Mouse (Mus musculus): Measurements from ENCODE around the gene Smagp. TPM values are rescaled to one million over a fixed set of nuclear protein-coding genes. Genes with fewer than 3 reads are reported as not detected.

Smagp gene
- polyA plus RNA-seq (2012; rRNA removed) = 3.6 and 4.2 TPM in 2 replicates

DNA sequence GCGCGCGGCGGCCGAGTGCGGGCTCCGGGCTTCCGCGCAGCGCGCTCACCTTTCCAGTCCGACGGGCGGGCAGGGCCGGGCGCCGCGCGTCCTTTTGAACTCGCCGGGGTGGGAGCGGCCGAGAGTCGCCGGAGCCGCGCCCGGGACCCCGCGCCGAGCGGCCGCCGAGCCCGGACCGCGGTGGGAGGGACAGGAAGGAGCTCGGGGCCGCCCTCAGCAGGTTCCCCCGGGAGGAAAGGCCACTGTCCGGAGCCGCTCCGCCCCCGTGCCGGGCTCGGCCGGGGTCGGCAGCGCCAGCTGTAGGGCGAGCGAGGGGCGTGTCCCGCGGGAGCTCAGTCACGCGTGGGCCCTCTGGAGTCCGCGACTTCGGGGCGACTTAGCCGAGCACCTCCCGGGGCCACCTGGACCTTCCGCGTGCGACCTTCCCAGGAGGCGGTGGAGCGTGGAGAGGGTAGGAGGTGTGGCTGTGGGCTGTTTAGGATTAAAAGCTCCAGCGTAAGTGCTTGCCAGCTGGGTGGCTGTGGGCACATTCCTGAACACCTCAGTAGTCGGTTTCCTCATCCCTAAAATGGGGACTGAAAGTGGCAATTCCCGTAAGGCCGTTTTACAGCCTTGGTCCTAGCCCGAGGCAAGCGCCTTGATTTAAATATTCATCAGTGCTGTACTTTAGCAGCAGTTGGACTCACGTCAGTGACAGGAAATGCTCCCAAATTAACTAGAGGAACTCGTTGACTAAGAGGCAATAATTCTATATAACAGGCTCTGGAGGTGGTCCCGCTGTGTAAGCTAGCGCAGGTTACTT lies at the start of gene Smagp:
Gene Smagp (minus strand): TSS at position 241 of the 802 bp plus-strand sequence.

DNA sequence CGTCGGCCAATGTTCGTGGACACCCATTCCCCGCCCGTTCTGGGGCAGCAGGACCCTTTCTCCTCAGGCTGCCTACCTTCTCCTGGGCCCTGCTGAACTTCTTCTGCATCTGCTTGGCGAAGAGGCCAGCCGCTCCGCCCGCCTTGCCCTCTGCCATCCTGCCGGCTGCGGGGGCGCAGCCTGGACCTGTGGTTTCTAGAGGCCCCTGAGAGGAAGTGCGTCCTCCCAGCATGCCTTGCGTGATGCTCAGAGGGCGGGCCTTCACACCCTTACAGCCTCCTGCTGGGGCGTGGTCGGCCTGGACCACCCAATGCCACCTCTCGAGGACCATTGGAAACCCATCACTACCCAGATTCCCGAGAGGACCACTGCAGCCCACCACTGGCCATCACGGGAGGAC lies 32.6 kb upstream of the Smagp start, which contains the start of gene Bin2:
Gene Bin2 (minus strand): TSS at position 217 of the 400 bp plus-strand sequence.

DNA sequence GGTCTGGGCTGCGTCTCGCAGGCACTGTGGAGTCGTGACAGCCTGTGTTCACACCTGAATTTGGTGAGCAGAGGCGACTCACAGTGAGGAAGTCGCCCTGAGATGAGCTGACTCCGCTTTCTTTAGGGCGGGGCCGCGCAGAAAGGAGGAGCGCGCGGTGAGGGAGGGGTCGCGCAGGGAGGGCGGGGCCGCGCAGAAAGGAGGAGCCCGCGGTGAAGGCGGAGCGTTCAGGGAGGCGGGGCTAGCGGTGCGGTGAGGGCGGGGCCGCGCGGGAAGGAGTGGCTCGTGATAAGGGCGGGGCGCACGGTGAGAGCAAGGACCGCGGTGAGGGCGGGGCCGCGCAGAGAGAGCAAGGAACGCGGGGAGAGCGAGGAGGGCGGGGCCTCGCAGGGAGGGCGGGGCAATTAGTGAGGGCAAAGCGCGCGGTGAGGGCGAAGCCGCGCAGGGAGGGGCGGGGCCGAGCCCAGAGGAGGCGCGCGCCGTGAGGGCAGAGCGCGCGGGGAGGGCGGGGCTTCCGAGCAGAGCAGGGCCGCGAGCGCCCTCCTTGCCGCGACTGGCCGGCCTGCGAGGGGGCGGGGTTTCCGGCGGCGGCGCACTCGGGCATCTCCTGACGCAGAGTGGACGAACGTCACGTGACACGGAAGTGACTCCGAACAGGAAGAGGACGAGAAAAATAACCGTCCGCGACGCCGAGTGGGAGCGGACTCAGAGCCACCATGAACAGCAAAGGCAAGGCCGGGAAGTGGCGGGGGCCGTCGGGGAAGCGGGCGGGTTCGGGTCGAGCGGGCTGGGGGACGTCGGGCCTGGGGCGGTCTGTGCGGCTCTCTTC lies 21.5 kb downstream of the Smagp start, which contains the start of gene Dazap2:
Gene Dazap2 (plus strand): TSS at position 354 of the 829 bp plus-strand sequence.

DNA sequence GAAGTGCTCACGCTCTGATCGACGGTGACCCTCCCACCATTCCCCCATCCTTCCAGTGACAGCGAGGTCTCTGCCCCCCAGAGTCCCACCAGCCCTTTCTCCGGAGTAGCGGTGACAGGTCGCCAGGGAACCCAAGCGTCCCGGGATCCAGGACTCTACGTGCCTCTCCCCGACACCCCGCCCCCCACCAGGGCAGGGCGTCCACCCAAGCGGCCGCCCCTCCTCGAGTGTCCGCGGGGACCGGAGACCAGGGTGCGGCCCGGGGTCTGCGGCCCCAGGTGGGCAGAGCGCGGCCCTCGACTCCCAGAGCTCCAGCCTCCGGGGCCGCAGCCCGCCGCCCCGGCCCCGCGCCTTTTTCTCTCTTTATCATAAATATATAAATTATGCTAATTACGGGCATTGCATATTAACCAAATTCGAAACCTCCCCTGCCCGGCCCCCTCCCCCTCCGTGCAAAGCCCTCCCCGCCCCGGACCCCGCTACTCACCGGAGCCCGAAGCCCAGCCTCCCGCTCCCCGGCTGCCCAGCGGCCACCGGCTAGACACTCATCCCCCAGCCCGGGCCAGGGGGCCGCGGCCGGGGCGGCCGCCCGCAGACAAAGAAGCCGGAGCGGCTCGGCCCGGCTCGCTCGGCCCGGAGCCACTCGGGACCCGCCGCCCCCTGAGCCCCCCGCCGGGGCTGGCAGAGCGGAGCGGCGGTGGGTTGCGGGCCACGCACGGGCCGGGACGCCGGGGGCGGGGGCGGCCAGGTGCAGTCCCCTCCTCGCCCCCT lies 37.3 kb downstream of the Smagp start, which contains the start of gene Pou6f1:
Gene Pou6f1 (minus strand): TSS at position 709 of the 771 bp plus-strand sequence.

Other genes starting within 250 kb of the Smagp start
- 0.03 TPM in 1 of 2 replicates, not detected in the other for gene Gm5475, start 214.8 kb downstream of the Smagp start, polyA plus RNA-seq (2012; rRNA removed)
- 43.8 and 44.8 TPM in 2 replicates for gene Slc11a2, start 211.9 kb downstream of the Smagp start, polyA plus RNA-seq (2012; rRNA removed)
- gene Letmd1, start 167.9 kb downstream of the Smagp start, polyA plus RNA-seq (2012; rRNA removed) = 82.2 and 85.7 TPM in 2 replicates
- gene Csrnp2, start 141.5 kb downstream of the Smagp start, polyA plus RNA-seq (2012; rRNA removed) = 36.0 and 37.7 TPM in 2 replicates
- 26.2 and 26.5 TPM in 2 replicates for gene Tfcp2, start 84.9 kb downstream of the Smagp start, polyA plus RNA-seq (2012; rRNA removed)
- gene Pou6f1, start 37.0 kb downstream of the Smagp start, polyA plus RNA-seq (2012; rRNA removed) = 69.9 and 81.7 TPM in 2 replicates
- gene Dazap2, start 21.6 kb downstream of the Smagp start, polyA plus RNA-seq (2012; rRNA removed) = 114 and 118 TPM in 2 replicates
- gene Bin2, start 32.6 kb upstream of the Smagp start, polyA plus RNA-seq (2012; rRNA removed) = 0.82 and 1.2 TPM in 2 replicates
- gene Cela1, start 51.0 kb upstream of the Smagp start, polyA plus RNA-seq (2012; rRNA removed) = 0.52 and 0.54 TPM in 2 replicates
- gene Galnt6, start 92.4 kb upstream of the Smagp start, polyA plus RNA-seq (2012; rRNA removed) = 0.19 and 0.37 TPM in 2 replicates
- gene Slc4a8, start 124.8 kb upstream of the Smagp start, polyA plus RNA-seq (2012; rRNA removed) = 25.9 and 27.3 TPM in 2 replicates
- 38.5 and 40.6 TPM in 2 replicates for gene Scn8a, start 232.9 kb upstream of the Smagp start, polyA plus RNA-seq (2012; rRNA removed)

Data from central nervous system, embryonic 18 days (tissue).